In the genomic region with DNA sequence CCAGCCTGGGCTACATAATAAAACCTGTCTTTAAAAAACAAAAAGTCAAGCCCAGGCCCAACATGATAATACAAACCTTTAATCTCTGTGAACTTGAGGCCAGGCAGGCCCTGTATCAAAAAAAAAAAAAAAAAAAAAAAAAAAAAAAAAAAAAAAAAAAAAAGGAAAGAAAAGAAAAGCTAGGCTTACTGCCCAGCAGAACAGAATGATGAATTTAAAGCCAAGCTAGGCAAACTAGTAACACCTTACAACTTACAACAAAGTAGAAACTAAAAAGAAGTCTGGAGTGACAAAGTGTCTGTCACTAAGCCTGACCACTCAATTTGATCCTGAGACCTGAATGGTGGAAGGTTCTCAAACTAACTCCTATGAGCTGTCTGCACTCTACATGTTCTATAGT, we compare ENCODE assay signal across 26 mouse cellular contexts.
"Had no signal": no experiment of that assay in that cellular context is flagged by ENCODE, and none has a peak within 500 bp of the region (broad histone marks: within the 10 kb centered on the region; RNA-seq: fewer than 3 reads in every experiment).

No protein-coding gene starts in this region.

- H3K4me2 ChIP-seq: embryonic facial prominence, embryonic 12.5 days; embryonic facial prominence, embryonic 13.5 days; embryonic facial prominence, embryonic 15.5 days; forebrain, embryonic 12.5 days; forebrain, embryonic 13.5 days; forebrain, embryonic 15.5 days; heart, embryonic 11.5 days; heart, embryonic 12.5 days had no signal

- ATAC-seq: forebrain, embryonic 13.5 days; forebrain, embryonic 14.5 days; forebrain, embryonic 15.5 days; forebrain, postnatal 0 days had no signal

- H3K36me3 ChIP-seq: embryonic facial prominence, embryonic 10.5 days; embryonic facial prominence, embryonic 12.5 days; embryonic facial prominence, embryonic 13.5 days; embryonic facial prominence, embryonic 15.5 days; forebrain, embryonic 10.5 days; forebrain, embryonic 12.5 days; forebrain, embryonic 15.5 days; heart, embryonic 10.5 days; heart, embryonic 12.5 days had no signal

- H3K9ac ChIP-seq: embryonic facial prominence, embryonic 12.5 days; embryonic facial prominence, embryonic 13.5 days; embryonic facial prominence, embryonic 15.5 days; forebrain, embryonic 12.5 days; forebrain, embryonic 13.5 days; forebrain, embryonic 15.5 days; forebrain, postnatal 0 days; heart, embryonic 12.5 days had no signal

- H3K27ac ChIP-seq: embryonic facial prominence, embryonic 10.5 days; embryonic facial prominence, embryonic 12.5 days; embryonic facial prominence, embryonic 13.5 days; embryonic facial prominence, embryonic 15.5 days; forebrain, embryonic 10.5 days; forebrain, embryonic 12.5 days; forebrain, embryonic 13.5 days; forebrain, embryonic 15.5 days; heart, adult 2 months; heart, embryonic 10.5 days had no signal

- H3K9me3 ChIP-seq: embryonic facial prominence, embryonic 12.5 days; embryonic facial prominence, embryonic 13.5 days; embryonic facial prominence, embryonic 15.5 days; forebrain, embryonic 12.5 days; forebrain, embryonic 13.5 days; forebrain, embryonic 15.5 days; heart, embryonic 10.5 days; heart, embryonic 12.5 days had no signal

- DNase-seq: cerebellum, postnatal 14 days; cerebellum, postnatal 25 days; cerebellum, postnatal 36 days; embryo, embryonic 11 days; forebrain, postnatal 0 days; gastrocnemius, adult 2 months; gastrocnemius, postnatal 10 days; gastrocnemius, postnatal 14 days; gastrocnemius, postnatal 25 days; gastrocnemius, postnatal 36 days; heart, adult 11 months; heart, adult 18-20 months; heart, adult 2 months had no signal

- H3K4me1 ChIP-seq: embryonic facial prominence, embryonic 10.5 days; embryonic facial prominence, embryonic 12.5 days; embryonic facial prominence, embryonic 13.5 days; embryonic facial prominence, embryonic 15.5 days; forebrain, embryonic 10.5 days; forebrain, embryonic 12.5 days; forebrain, embryonic 13.5 days; forebrain, embryonic 15.5 days; heart, embryonic 10.5 days; heart, embryonic 12.5 days had no signal

- H3K4me3 ChIP-seq: embryonic facial prominence, embryonic 10.5 days; embryonic facial prominence, embryonic 12.5 days; embryonic facial prominence, embryonic 13.5 days; embryonic facial prominence, embryonic 15.5 days; erythroblast, embryonic 14.5 days; forebrain, embryonic 10.5 days; forebrain, embryonic 12.5 days; forebrain, embryonic 13.5 days; forebrain, embryonic 15.5 days; gastrocnemius, adult 2 months; heart, adult 2 months; heart, embryonic 10.5 days; heart, embryonic 12.5 days had no signal

- H3K27me3 ChIP-seq: embryonic facial prominence, embryonic 12.5 days; embryonic facial prominence, embryonic 13.5 days; embryonic facial prominence, embryonic 15.5 days; forebrain, embryonic 12.5 days; forebrain, embryonic 13.5 days; forebrain, embryonic 15.5 days; heart, embryonic 12.5 days had no signal
